Mouse (Mus musculus): Measurements from ENCODE around the gene Cdkal1.

DNA sequence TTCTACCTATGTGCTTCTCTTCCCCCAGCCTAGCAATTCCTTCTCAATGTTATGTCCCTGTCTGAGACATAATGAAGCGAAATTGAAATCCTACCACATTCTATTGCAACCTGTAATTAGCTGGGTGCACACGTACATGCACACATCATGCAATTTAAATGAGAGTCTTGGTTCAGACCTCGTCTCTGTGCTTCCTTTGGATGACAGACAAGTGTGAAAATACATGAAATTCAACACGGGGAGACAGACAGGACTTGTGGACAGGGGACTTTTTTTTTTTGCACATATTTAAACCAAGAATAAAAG lies 484.1 kb downstream of the Cdkal1 start:
- no peak for TF ChIP-seq POLR2A (IDR thresholded peaks at IDR 0.05; ENCODE audit: borderline replicate concordance, control insufficient read depth, low read depth, low read length)
- TF ChIP-seq CTCF (IDR thresholded peaks at IDR 0.05; ENCODE audit: control insufficient read depth, insufficient read depth, low read length) = no peak
